Mouse (Mus musculus): ENCODE measurements around the gene Lap3.
A peak's percentile ranks its signal among the peaks of the same experiment; 100 is the strongest.

Lap3 gene

GRCm38 (mm10) chr5:45496479-45496878 is 3.3 kb downstream of the Lap3 start:
- DNase-seq: no peak

GRCm38 (mm10) chr5:45496930-45497550 is 3.9 kb downstream of the Lap3 start:
- no peak for DNase-seq

GRCm38 (mm10) chr5:45497564-45497963 is 4.4 kb downstream of the Lap3 start:
- DNase-seq: no peak

GRCm38 (mm10) chr5:45510071-45510470 is 16.9 kb downstream of the Lap3 start:
- DNase-seq: no peak

- no peak for DNase-seq
Measured at GRCm38 (mm10) chr5:45512908-45513307, 19.7 kb downstream of the Lap3 start.

GRCm38 (mm10) chr5:45513511-45513910 is 20.3 kb downstream of the Lap3 start:
- DNase-seq: no peak

GRCm38 (mm10) chr5:45514599-45514998 is 21.4 kb downstream of the Lap3 start:
- DNase-seq: no peak

GRCm38 (mm10) chr5:45515151-45515743 is 22.1 kb downstream of the Lap3 start:
- DNase-seq: no peak

GRCm38 (mm10) chr5:45519960-45520808 is 27.0 kb downstream of the Lap3 start, which contains the start of gene Med28:
Med28 (plus strand) TSS chr5:45520229.
- DNase-seq: peak; percentile 93

- no peak for DNase-seq
Measured at GRCm38 (mm10) chr5:45520809-45521110, 27.6 kb downstream of the Lap3 start.

GRCm38 (mm10) chr5:45521601-45522000 is 28.4 kb downstream of the Lap3 start:
- no peak for DNase-seq

- no peak for DNase-seq
Measured at GRCm38 (mm10) chr5:45525101-45525500, 31.9 kb downstream of the Lap3 start.

- DNase-seq: no peak
Measured at GRCm38 (mm10) chr5:45526338-45526737, 33.2 kb downstream of the Lap3 start.

GRCm38 (mm10) chr5:45529696-45530095 is 36.5 kb downstream of the Lap3 start:
- peak; percentile 7 for DNase-seq

- peak; percentile 83 for DNase-seq
Measured at GRCm38 (mm10) chr5:45534319-45535098, 41.3 kb downstream of the Lap3 start.

- no peak for DNase-seq
Measured at GRCm38 (mm10) chr5:45535177-45535576, 42.0 kb downstream of the Lap3 start.

- DNase-seq: no peak
Measured at GRCm38 (mm10) chr5:45539502-45539901, 46.3 kb downstream of the Lap3 start.

- DNase-seq: no peak
Measured at GRCm38 (mm10) chr5:45543374-45543773, 50.2 kb downstream of the Lap3 start.

GRCm38 (mm10) chr5:45549586-45549985 is 56.4 kb downstream of the Lap3 start:
- DNase-seq: no peak
